Mouse (Mus musculus) cerebellum, adult 2 months (tissue): ENCODE measurements around the gene Cyb561d1.

Experiments
- CTCF ChIP-seq: fragments of 200-500 bp; IDR thresholded peaks from 2 replicates; pipeline ENCODE4 v1.5.1; 2011; ENCODE audit warnings: low read depth, mild to moderate bottlenecking, control low read depth, low read length, moderate library complexity, borderline replicate concordance; ENCODE audit not compliant: insufficient read depth
- POLR2A ChIP-seq: fragments of 200-500 bp; IDR thresholded peaks from 2 replicates; pipeline ENCODE4 v1.6.1; 2011; ENCODE audit warnings: low read length, control low read depth, borderline replicate concordance; ENCODE audit not compliant: insufficient read depth

DNA sequence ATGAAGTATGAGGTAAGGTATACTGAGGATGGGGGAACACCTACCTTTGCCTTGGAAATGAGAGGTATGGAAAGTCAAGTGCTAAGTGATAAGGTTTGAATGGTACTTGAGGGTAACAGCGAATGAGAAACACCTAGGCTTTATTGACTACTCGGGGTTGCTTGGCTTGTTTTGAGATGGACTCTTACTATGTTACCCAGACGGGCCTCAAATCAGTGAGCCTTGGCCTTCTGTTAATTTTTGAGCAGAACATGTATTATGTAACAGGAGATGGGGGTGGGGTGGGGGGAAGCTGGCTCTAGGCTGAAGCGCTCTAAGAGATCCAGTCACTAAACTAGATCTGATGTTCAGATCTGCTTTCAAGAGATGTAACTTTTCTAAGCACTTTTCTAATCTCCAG is 30.6 kb upstream of the Cyb561d1 start:
- TF ChIP-seq CTCF: no peak
- TF ChIP-seq POLR2A: no peak
